ENCODE assay signal across 8 mouse cellular contexts in genomic region chr13:64275754-64276127, GRCm38 (mm10). TPM values are rescaled to one million over a fixed set of nuclear protein-coding genes. Genes with fewer than 3 reads are reported as not detected.
DNase-seq lines count a peak whose midpoint lies in the region; ATAC-seq and TF ChIP-seq lines count a peak whose summit lies in the region.
"Had no signal": no experiment of that assay in that cellular context is flagged by ENCODE, and none has a peak within 500 bp of the region (broad histone marks: within the 10 kb centered on the region; RNA-seq: fewer than 3 reads in every experiment).

No protein-coding gene starts in this region.

- no peaks in the 10 kb centered on the region for H3K9me3 ChIP-seq in neural tube, embryonic 11.5 days (ENCODE audit: control insufficient read depth, low read length)
- no peaks in the 10 kb centered on the region for H3K9me3 ChIP-seq in forebrain, embryonic 13.5 days (replicated peaks)
- H3K9me3 ChIP-seq in liver, embryonic 12.5 days (replicated peaks): no peaks in the 10 kb centered on the region
- H3K9me3 ChIP-seq in stomach, postnatal 0 days (ENCODE audit: control insufficient read depth, low read length): no peaks in the 10 kb centered on the region

- H3K4me1 ChIP-seq in neural tube, embryonic 11.5 days (ENCODE audit: control insufficient read depth, insufficient read depth, low read length): peaks cover 3% of the 10 kb centered on the region
- H3K4me1 ChIP-seq in forebrain, embryonic 13.5 days: peaks cover 16% of the 10 kb centered on the region
- H3K4me1 ChIP-seq in liver, embryonic 12.5 days: peaks cover 31% of the 10 kb centered on the region
- 0 out of 2 replicates have a peak, but pooled peaks cover 4% of the 10 kb centered on the region for H3K4me1 ChIP-seq in stomach, postnatal 0 days (replicated peaks; ENCODE audit: control insufficient read depth, insufficient read depth)

- no peak for ATAC-seq in neural tube, embryonic 11.5 days (ENCODE audit: insufficient read depth, low FRiP score, low TSS enrichment)
- ATAC-seq in forebrain, embryonic 13.5 days: no peak
- ATAC-seq in liver, embryonic 12.5 days: peak; percentile 45
- ATAC-seq in stomach, postnatal 0 days (ENCODE audit: low FRiP score, low TSS enrichment): peak; percentile 33; the same call in 1 of the 2 replicates
- ATAC-seq in megakaryocyte-erythroid progenitor cell, adult 5-6 weeks (replicated peaks; ENCODE audit: low FRiP score, low TSS enrichment, poor library complexity, severe bottlenecking): no peak

- no peak overlapping the region for H3K9ac ChIP-seq in neural tube, embryonic 11.5 days (ENCODE audit: low read length)
- no peak overlapping the region for H3K9ac ChIP-seq in forebrain, embryonic 13.5 days
- H3K9ac ChIP-seq in liver, embryonic 12.5 days: peak overlapping the region; percentile 66
- H3K9ac ChIP-seq in stomach, postnatal 0 days (ENCODE audit: low read length): peak overlapping the region; percentile 69; the same call in 1 of the 2 replicates

- no peaks in the 10 kb centered on the region; the same call in 1 of the 2 replicates for H3K36me3 ChIP-seq in neural tube, embryonic 11.5 days (ENCODE audit: control insufficient read depth, insufficient read depth, low read length)
- H3K36me3 ChIP-seq in forebrain, embryonic 13.5 days (ENCODE audit: poor library complexity, severe bottlenecking): no peaks in the 10 kb centered on the region
- no peaks in the 10 kb centered on the region for H3K36me3 ChIP-seq in liver, embryonic 12.5 days
- H3K36me3 ChIP-seq in stomach, postnatal 0 days (ENCODE audit: control insufficient read depth, insufficient read depth, low read length): no peaks in the 10 kb centered on the region

- no peaks in the 10 kb centered on the region for H3K27me3 ChIP-seq in neural tube, embryonic 11.5 days (ENCODE audit: control insufficient read depth, insufficient read depth, low read length)
- H3K27me3 ChIP-seq in forebrain, embryonic 13.5 days: peaks cover 27% of the 10 kb centered on the region
- H3K27me3 ChIP-seq in liver, embryonic 12.5 days (replicated peaks): peaks cover 40% of the 10 kb centered on the region
- no peaks in the 10 kb centered on the region for H3K27me3 ChIP-seq in stomach, postnatal 0 days (ENCODE audit: control insufficient read depth, insufficient read depth, low read length)

- DNase-seq in neural tube, embryonic 11.5 days (ENCODE audit: low spot score): peak; percentile 21
- no peak for DNase-seq in neural tube, embryonic 10.5 days (ENCODE audit: extremely low spot score, low spot score)
- peak; percentile 29 for DNase-seq in stomach, postnatal 0 days (ENCODE audit: low spot score)
- no peak for DNase-seq in gastrocnemius, postnatal 36 days
- DNase-seq: layer of hippocampus, adult 9-11 months had no signal

- WGBS in neural tube, embryonic 11.5 days: 12% methylated on average over 9 of the region's 9 CpGs
- 16% methylated on average over 9 of the region's 9 CpGs for WGBS in forebrain, embryonic 13.5 days
- 4% methylated on average over 9 of the region's 9 CpGs for WGBS in liver, embryonic 12.5 days (ENCODE audit: insufficient replicate concordance)
- WGBS in stomach, postnatal 0 days: 25% methylated on average over 9 of the region's 9 CpGs

- TF ChIP-seq EP300 in stomach, postnatal 0 days (optimal IDR thresholded peaks at IDR 0.05): no peak

- intact Hi-C loops in gastrocnemius, postnatal 36 days (cut with DNase I): no loop called here

- H3K4me3 ChIP-seq in neural tube, embryonic 11.5 days (ENCODE audit: low read depth, low read length): peak overlapping the region; percentile 76
- peak overlapping the region; percentile 81 for H3K4me3 ChIP-seq in forebrain, embryonic 13.5 days
- peak overlapping the region; percentile 75 for H3K4me3 ChIP-seq in liver, embryonic 12.5 days
- peak overlapping the region; percentile 68 for H3K4me3 ChIP-seq in stomach, postnatal 0 days (ENCODE audit: low read depth, low read length)

- peak overlapping the region; percentile 85 for H3K4me2 ChIP-seq in neural tube, embryonic 11.5 days (ENCODE audit: low read depth)
- H3K4me2 ChIP-seq in forebrain, embryonic 13.5 days: peak overlapping the region; percentile 98
- H3K4me2 ChIP-seq in liver, embryonic 12.5 days: peak overlapping the region; percentile 99
- H3K4me2 ChIP-seq in stomach, postnatal 0 days (replicated peaks; ENCODE audit: low read depth): peak overlapping the region; percentile 100

- TF ChIP-seq CTCF in stomach, postnatal 0 days (IDR thresholded peaks at IDR 0.05; ENCODE audit: low read depth): no peak

- H3K27ac ChIP-seq in neural tube, embryonic 11.5 days (ENCODE audit: low read depth, low read length): no peak overlapping the region
- H3K27ac ChIP-seq in forebrain, embryonic 13.5 days: no peak overlapping the region
- H3K27ac ChIP-seq in liver, embryonic 12.5 days: no peak overlapping the region
- H3K27ac ChIP-seq in stomach, postnatal 0 days (replicated peaks): no peak overlapping the region

RNA-seq across cellular contexts. Expression of gene Cdc14b, which starts 0.7 kb away (rescaled TPM):
- 13.4 and 16.0 TPM in 2 replicates for polyA plus RNA-seq in neural tube, embryonic 11.5 days (2014; fragmentation: Nextera tagmentation; extraction: Ambion mirVana)
- 3.8 and 5.5 TPM in 2 replicates for polyA plus RNA-seq in forebrain, embryonic 13.5 days (2015; fragmentation: Nextera tagmentation; extraction: Ambion mirVana)
- 9.5 and 10.7 TPM in 2 replicates for polyA plus RNA-seq in liver, embryonic 12.5 days (2016; fragmentation: Nextera tagmentation; extraction: Ambion mirVana)
- 11.8 and 12.1 TPM in 2 replicates for polyA plus RNA-seq in stomach, postnatal 0 days (2015; fragmentation: Nextera tagmentation; extraction: Ambion mirVana)
- 1.9 and 2.9 TPM in 2 replicates for total RNA-seq in megakaryocyte-erythroid progenitor cell, adult 5-6 weeks (2014; fragmentation: Nextera tagmentation)
- 0.50 and 4.8 TPM in 2 replicates for total RNA-seq in megakaryocyte-erythroid progenitor cell, adult 5-6 weeks (2017)
- total RNA-seq in gastrocnemius, postnatal 36 days (2021): 1 to 10 TPM; 4.1 to 5.2 TPM

RNA-seq across cellular contexts. Expression of gene Aaed1, which starts 36.8 kb away (rescaled TPM):
- 20.0 and 22.9 TPM in 2 replicates for polyA plus RNA-seq in neural tube, embryonic 11.5 days (2014; fragmentation: Nextera tagmentation; extraction: Ambion mirVana)
- polyA plus RNA-seq in forebrain, embryonic 13.5 days (2015; fragmentation: Nextera tagmentation; extraction: Ambion mirVana): 10.1 and 12.3 TPM in 2 replicates
- 28.2 and 28.6 TPM in 2 replicates for polyA plus RNA-seq in liver, embryonic 12.5 days (2016; fragmentation: Nextera tagmentation; extraction: Ambion mirVana)
- polyA plus RNA-seq in stomach, postnatal 0 days (2015; fragmentation: Nextera tagmentation; extraction: Ambion mirVana): 47.2 and 47.9 TPM in 2 replicates
- total RNA-seq in megakaryocyte-erythroid progenitor cell, adult 5-6 weeks (2014; fragmentation: Nextera tagmentation): 20.4 and 26.9 TPM in 2 replicates
- 56.5 and 65.2 TPM in 2 replicates for total RNA-seq in megakaryocyte-erythroid progenitor cell, adult 5-6 weeks (2017)
- total RNA-seq in gastrocnemius, postnatal 36 days (2021): 10 to 100 TPM; 34.5 to 42.6 TPM

Comparison
In these comparisons a context has a peak if more than half of its experiments do, and no peak if none do; other contexts are left out.
1. DNase-seq: peak in neural tube, embryonic 11.5 days (single experiment) and stomach, postnatal 0 days (single experiment); none in neural tube, embryonic 10.5 days (single experiment) and gastrocnemius, postnatal 36 days (0 of 2).
2. ATAC-seq: peak in liver, embryonic 12.5 days (single experiment) and stomach, postnatal 0 days (single experiment); none in neural tube, embryonic 11.5 days (single experiment), forebrain, embryonic 13.5 days (single experiment) and megakaryocyte-erythroid progenitor cell, adult 5-6 weeks (single experiment).
3. H3K9ac ChIP-seq: peak in liver, embryonic 12.5 days (single experiment) and stomach, postnatal 0 days (single experiment); none in neural tube, embryonic 11.5 days (single experiment) and forebrain, embryonic 13.5 days (single experiment).
4. Peak in every context shown above with its lines, with median percentiles within 50 percentile points of each other: H3K4me2 ChIP-seq and H3K4me3 ChIP-seq.